Mouse (Mus musculus) neural tube, embryonic 11.5 days (tissue): ENCODE results near the gene Gm17490. TPM values are rescaled to one million over a fixed set of nuclear protein-coding genes. Genes with fewer than 3 reads are reported as not detected.

Experiments used
- ATAC-seq: fragments of 200-750 bp; cut with Nextera tagmentation; 2 replicates; pipeline ENCODE4 v1.8.0; 2017; ENCODE audit warnings: moderate number of reproducible peaks, mild to moderate bottlenecking, moderate TSS enrichment, moderate library complexity; ENCODE audit not compliant: insufficient read depth, low FRiP score, low TSS enrichment
- DNase-seq: peaks from one replicate; pipeline ENCODE4 v3.0.0-alpha.2; 2015; ENCODE audit warnings: low spot score
- H3K27ac ChIP-seq: fragments of 300-500 bp; sonication (generic); 2 replicates; pipeline ENCODE4 v1.5.1; 2014; ENCODE audit warnings: low read depth, mild to moderate bottlenecking, low read length
- H3K27me3 ChIP-seq: fragments of 300-500 bp; sonication (generic); 2 replicates; pipeline ENCODE4 v1.6.1; 2014; ENCODE audit warnings: mild to moderate bottlenecking, low read length, mixed read lengths; ENCODE audit not compliant: control insufficient read depth, insufficient read depth
- H3K36me3 ChIP-seq: fragments of 300-500 bp; sonication (generic); 2 replicates; pipeline ENCODE4 v1.6.1; 2014; ENCODE audit warnings: mild to moderate bottlenecking, low read length, moderate library complexity, mixed read lengths; ENCODE audit not compliant: control insufficient read depth, insufficient read depth
- H3K4me1 ChIP-seq: fragments of 300-500 bp; sonication (generic); 2 replicates; pipeline ENCODE4 v1.6.1; 2014; ENCODE audit warnings: low read length, mixed read lengths; ENCODE audit not compliant: control insufficient read depth, insufficient read depth
- H3K4me2 ChIP-seq: fragments of 300-500 bp; sonication (generic); 2 replicates; pipeline ENCODE4 v1.6.1; 2014; ENCODE audit warnings: low read depth, mild to moderate bottlenecking, moderate library complexity
- H3K4me3 ChIP-seq: fragments of 300-500 bp; sonication (generic); 2 replicates; pipeline ENCODE4 v1.5.1; 2014; ENCODE audit warnings: low read depth, low read length
- H3K9ac ChIP-seq: fragments of 300-500 bp; sonication (generic); 2 replicates; pipeline ENCODE4 v1.6.1; 2014; ENCODE audit warnings: mild to moderate bottlenecking, low read length
- H3K9me3 ChIP-seq: fragments of 300-500 bp; sonication (generic); 2 replicates; pipeline ENCODE4 v1.6.1; 2016; ENCODE audit warnings: low read length; ENCODE audit not compliant: control insufficient read depth
- WGBS: fragments of 180-500 bp; shearing (Covaris S2); extraction: QIAGEN DNeasy Blood & Tissue Kit; methylation state at CpG from one replicate; pipeline ENCODE4 v1.1.7; 2014; 5-methylcytosine and 5-hydroxymethylcytosine counted together
- polyA plus RNA-seq: library from polyadenylated mRNA; unstranded; fragments of >200 nt; fragmentation: Nextera tagmentation; extraction: Ambion mirVana; gene quantifications from 2 replicates; pipeline ENCODE4 v1.2.1, GENCODE M21; 2014

The Gm17490 gene
- polyA plus RNA-seq, 1 experiment from 2014 or later = not detected

DNA sequence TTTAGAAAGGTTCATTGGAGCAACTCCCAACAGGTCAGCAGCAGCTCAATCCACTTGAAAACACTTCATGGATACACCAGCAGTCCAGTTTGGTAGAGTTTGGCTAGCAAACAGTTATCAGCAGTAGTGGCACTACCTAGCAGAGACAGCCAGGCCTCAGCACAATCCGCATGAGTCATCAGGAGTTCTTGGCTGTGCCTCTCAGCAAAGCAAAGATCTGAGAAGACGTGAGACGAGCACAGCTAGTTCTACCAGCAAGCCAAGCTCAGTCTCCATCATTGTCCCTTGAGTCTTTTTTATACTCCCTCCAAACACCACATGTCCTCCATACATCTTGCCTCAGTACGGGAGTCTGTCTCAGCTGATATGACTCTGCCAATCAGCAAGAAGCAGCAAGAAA lies 46.7 kb downstream of the Gm17490 start:
- Histone ChIP-seq H3K27ac (no peak overlapping the region), H3K9me3 (no peaks in the 10 kb centered on the region), H3K4me3 (no peak overlapping the region), H3K4me1 (no peaks in the 10 kb centered on the region), H3K4me2 (no peak overlapping the region), H3K27me3 (no peaks in the 10 kb centered on the region), H3K9ac (no peak overlapping the region), H3K36me3 (no peaks in the 10 kb centered on the region; the same call in 1 of the 2 replicates)
- DNase-seq (no peak), ATAC-seq (no peak)
- WGBS = 95% methylated on average over 4 of the region's 4 CpGs

DNA sequence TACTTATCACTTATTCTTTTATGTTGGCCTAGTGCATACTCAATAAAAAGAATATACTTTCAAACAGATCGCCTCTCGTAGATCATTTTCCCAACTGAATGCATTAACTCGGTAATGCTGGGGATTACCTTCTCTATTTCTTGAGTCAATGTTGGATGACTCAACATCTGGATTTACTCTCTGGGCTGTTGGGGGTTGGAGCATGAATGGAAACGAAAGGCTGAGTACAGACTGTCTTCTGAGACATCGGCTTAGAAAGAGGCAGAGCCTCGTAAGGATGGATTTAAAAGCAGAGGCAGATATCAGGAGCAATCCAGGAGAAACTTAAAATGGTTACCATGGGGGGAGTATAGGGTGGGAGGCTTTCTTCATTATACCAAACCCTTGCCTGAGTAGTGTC lies 47.9 kb downstream of the Gm17490 start:
- H3K4me3 ChIP-seq = no peak overlapping the region
- DNase-seq = no peak
- no peaks in the 10 kb centered on the region for H3K9me3 ChIP-seq
- H3K4me1 ChIP-seq = no peaks in the 10 kb centered on the region
- no peaks in the 10 kb centered on the region for H3K27me3 ChIP-seq
- WGBS = 84% methylated on average over 6 of the region's 6 CpGs
- ATAC-seq = no peak
- no peak overlapping the region for H3K4me2 ChIP-seq
- H3K9ac ChIP-seq = no peak overlapping the region
- no peak overlapping the region for H3K27ac ChIP-seq
- no peaks in the 10 kb centered on the region; the same call in 1 of the 2 replicates for H3K36me3 ChIP-seq

Other genes starting within 250 kb of the Gm17490 start
- 15.9 and 18.6 TPM in 2 replicates for gene Pfkfb3, start 72.2 kb downstream of the Gm17490 start, polyA plus RNA-seq
- 188 and 192 TPM in 2 replicates for gene Rbm17, start 22.1 kb downstream of the Gm17490 start, polyA plus RNA-seq
- gene Il2ra, start 16.5 kb upstream of the Gm17490 start, polyA plus RNA-seq = not detected in 2 replicates
- 0.41 and 0.82 TPM in 2 replicates for gene Il15ra, start 79.0 kb upstream of the Gm17490 start, polyA plus RNA-seq
- gene Fbh1, start 151.3 kb upstream of the Gm17490 start, polyA plus RNA-seq = 134 and 136 TPM in 2 replicates
- 28.0 and 30.0 TPM in 2 replicates for gene Ankrd16, start 151.6 kb upstream of the Gm17490 start, polyA plus RNA-seq